Mouse (Mus musculus): ENCODE results near the gene Stoml1.

DNA sequence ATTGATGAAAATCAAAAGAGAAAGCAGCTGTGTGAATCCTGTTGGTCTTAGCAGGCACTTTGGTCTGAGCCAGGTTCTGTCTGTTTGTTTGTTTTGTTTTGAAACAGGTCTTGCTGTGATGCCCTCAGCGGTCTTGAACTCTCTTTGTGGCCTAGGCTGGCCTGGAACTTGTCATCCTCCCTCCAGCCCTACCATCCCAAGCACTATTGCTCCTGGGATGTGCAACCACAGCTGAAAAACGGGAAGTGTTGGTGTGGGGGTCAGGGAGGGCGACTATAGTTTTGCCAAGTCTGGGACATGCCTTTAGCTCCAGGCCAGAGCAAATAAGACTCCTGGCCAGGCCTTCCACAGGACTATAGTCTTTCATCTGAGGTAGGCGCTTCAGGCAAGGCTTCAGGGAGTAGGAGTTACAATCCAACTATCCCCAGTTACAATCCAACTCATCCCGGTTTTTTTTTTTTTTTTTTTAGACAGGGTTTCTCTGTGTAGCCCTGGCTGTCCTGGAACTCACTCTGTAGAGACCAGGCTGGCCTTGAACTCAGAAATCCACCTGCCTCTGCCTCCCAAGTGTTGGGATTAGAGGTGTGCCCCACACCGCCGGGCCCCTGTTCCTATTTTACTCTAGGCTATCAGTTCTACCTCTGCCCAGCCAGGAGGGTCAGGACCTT lies 4.1 kb upstream of the Stoml1 start:
- TF ChIP-seq CTCF (conservative IDR thresholded peaks at IDR 0.05; ENCODE audit: insufficient read depth, insufficient read length, low read depth, low read length) (no peak), POLR2A (IDR thresholded peaks at IDR 0.05; ENCODE audit: low read depth, low read length) (no peak)

All from kidney, adult 2 months (tissue).